15 mouse cellular contexts compared by ENCODE assay signal in the genomic region with DNA sequence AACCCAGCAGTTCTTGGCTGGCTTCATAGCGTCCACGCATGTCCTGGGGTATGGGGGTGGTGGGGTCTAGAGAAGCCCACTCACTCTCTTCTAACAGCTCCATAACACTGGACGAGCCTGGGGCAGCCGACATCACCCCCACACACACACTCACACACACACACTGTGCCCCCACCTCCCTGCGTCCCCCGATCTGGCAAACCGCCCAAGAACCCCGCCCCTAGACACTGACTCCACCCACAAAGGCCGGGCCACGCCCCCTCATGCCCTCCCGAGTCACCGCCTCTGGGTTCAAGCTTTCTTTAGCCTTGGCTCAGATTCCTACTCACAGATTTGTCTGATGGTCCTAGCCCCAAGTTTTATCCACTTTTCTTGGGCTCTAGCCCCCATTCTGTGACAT. TPM values are rescaled to one million over a fixed set of nuclear protein-coding genes. Genes with fewer than 3 reads are reported as not detected.
DNase-seq lines count a peak whose midpoint lies in the region; ATAC-seq and TF ChIP-seq lines count a peak whose summit lies in the region.
"Had no signal": no experiment of that assay in that cellular context is flagged by ENCODE, and none has a peak within 500 bp of the region (broad histone marks: within the 10 kb centered on the region; RNA-seq: fewer than 3 reads in every experiment).

No protein-coding gene starts in this region.

- H3K36me3 ChIP-seq in intestine, embryonic 15.5 days = peaks cover 4% of the 10 kb centered on the region
- H3K36me3 ChIP-seq in intestine, postnatal 0 days (ENCODE audit: control insufficient read depth, insufficient read depth) = no peaks in the 10 kb centered on the region; the same call in 1 of the 2 replicates
- H3K36me3 ChIP-seq in lung, postnatal 0 days (ENCODE audit: insufficient read depth, low read length) = 0 out of 2 replicates have a peak, but pooled peaks cover 4% of the 10 kb centered on the region
- no peaks in the 10 kb centered on the region for H3K36me3 ChIP-seq in testis, adult 2 months (ENCODE audit: control insufficient read depth, insufficient read depth, low read length)

- 0 out of 2 replicates have a peak overlapping the region, but pooled peaks have one; percentile 17 for H3K4me2 ChIP-seq in intestine, embryonic 15.5 days (replicated peaks)
- H3K4me2 ChIP-seq in intestine, postnatal 0 days (replicated peaks; ENCODE audit: low read depth) = no peak overlapping the region
- H3K4me2 ChIP-seq in lung, postnatal 0 days (replicated peaks; ENCODE audit: low read depth, low read length) = no peak overlapping the region
- H3K4me2 ChIP-seq: hindbrain, embryonic 15.5 days; midbrain, embryonic 12.5 days; neural tube, embryonic 12.5 days had no signal

- DNase-seq in lung, postnatal 0 days (ENCODE audit: low spot score) = no peak
- DNase-seq in lung, postnatal 36 days = no peak
- DNase-seq in adrenal gland, postnatal 25 days = peak; percentile 63
- no peak for DNase-seq in gastrocnemius, postnatal 25 days

- no peak; the same call in 1 of the 2 replicates for ATAC-seq in intestine, embryonic 15.5 days
- no peak for ATAC-seq in intestine, postnatal 0 days
- ATAC-seq in lung, postnatal 0 days = peak; percentile 7; the same call in 1 of the 2 replicates

- no peak for TF ChIP-seq CTCF in intestine, postnatal 0 days (IDR thresholded peaks at IDR 0.05; ENCODE audit: low read depth)
- TF ChIP-seq CTCF in lung, postnatal 0 days (IDR thresholded peaks at IDR 0.05) = no peak
- TF ChIP-seq CTCF in testis, adult 2 months (IDR thresholded peaks at IDR 0.05; ENCODE audit: control insufficient read depth, insufficient read depth, insufficient replicate concordance, low read depth, low read length) = no peak

- 42% methylated on average over 12 of the region's 12 CpGs for WGBS in intestine, embryonic 15.5 days
- WGBS in intestine, postnatal 0 days = 51% methylated on average over 12 of the region's 12 CpGs
- 36% methylated on average over 12 of the region's 12 CpGs for WGBS in lung, postnatal 0 days

- no peak overlapping the region for H3K4me3 ChIP-seq in intestine, embryonic 15.5 days (replicated peaks)
- H3K4me3 ChIP-seq in intestine, postnatal 0 days (ENCODE audit: low read depth, low read length) = no peak overlapping the region
- no peak overlapping the region for H3K4me3 ChIP-seq in lung, postnatal 0 days (ENCODE audit: low read depth, low read length)
- peak overlapping the region; percentile 83 for H3K4me3 ChIP-seq in testis, adult 2 months (ENCODE audit: control insufficient read depth, low read depth, low read length)
- H3K4me3 ChIP-seq: hindbrain, embryonic 15.5 days; layer of hippocampus, adult 2 months; midbrain, embryonic 12.5 days; neural tube, embryonic 12.5 days had no signal

- TF ChIP-seq POLR2A in testis, adult 2 months (IDR thresholded peaks at IDR 0.05; ENCODE audit: control insufficient read depth, low read depth, low read length) = no peak

- H3K9me3 ChIP-seq in intestine, embryonic 15.5 days = no peaks in the 10 kb centered on the region
- H3K9me3 ChIP-seq in intestine, postnatal 0 days (ENCODE audit: control insufficient read depth) = no peaks in the 10 kb centered on the region
- H3K9me3 ChIP-seq in lung, postnatal 0 days (ENCODE audit: low read length) = no peaks in the 10 kb centered on the region
- H3K9me3 ChIP-seq: hindbrain, embryonic 15.5 days; midbrain, embryonic 12.5 days; neural tube, embryonic 12.5 days had no signal

- H3K27ac ChIP-seq in intestine, embryonic 15.5 days = no peak overlapping the region
- no peak overlapping the region for H3K27ac ChIP-seq in intestine, postnatal 0 days (ENCODE audit: low read depth, low read length)
- H3K27ac ChIP-seq in lung, postnatal 0 days (ENCODE audit: low read length) = no peak overlapping the region
- peak overlapping the region; percentile 63 for H3K27ac ChIP-seq in testis, adult 2 months (ENCODE audit: control insufficient read depth, insufficient read depth, low read depth, low read length)
- H3K27ac ChIP-seq: hindbrain, embryonic 15.5 days; layer of hippocampus, adult 2 months; midbrain, embryonic 12.5 days; neural tube, embryonic 12.5 days had no signal

- H3K27me3 ChIP-seq in intestine, embryonic 15.5 days (replicated peaks) = no peaks in the 10 kb centered on the region
- H3K27me3 ChIP-seq in intestine, postnatal 0 days (replicated peaks; ENCODE audit: control insufficient read depth, insufficient read depth, low read length) = no peaks in the 10 kb centered on the region
- H3K27me3 ChIP-seq in lung, postnatal 0 days (replicated peaks; ENCODE audit: insufficient read depth, low read length) = no peaks in the 10 kb centered on the region
- H3K27me3 ChIP-seq in testis, adult 2 months (ENCODE audit: control insufficient read depth, insufficient read depth, low read length) = no peaks in the 10 kb centered on the region
- H3K27me3 ChIP-seq: CH12.LX; hindbrain, embryonic 15.5 days; midbrain, embryonic 12.5 days; neural tube, embryonic 12.5 days had no signal

- TF ChIP-seq EP300 in lung, postnatal 0 days (IDR thresholded peaks at IDR 0.05) = no peak

- 0 out of 2 replicates have a peak, but pooled peaks cover 2% of the 10 kb centered on the region for H3K4me1 ChIP-seq in intestine, embryonic 15.5 days (replicated peaks)
- no peaks in the 10 kb centered on the region for H3K4me1 ChIP-seq in intestine, postnatal 0 days (replicated peaks; ENCODE audit: control insufficient read depth, insufficient read depth, low read length)
- H3K4me1 ChIP-seq in lung, postnatal 0 days (ENCODE audit: insufficient read depth, low read depth, low read length) = no peaks in the 10 kb centered on the region
- peaks cover 10% of the 10 kb centered on the region; the same call in 1 of the 2 replicates for H3K4me1 ChIP-seq in testis, adult 2 months (ENCODE audit: control insufficient read depth, insufficient read depth, low read length)

- H3K9ac ChIP-seq in intestine, embryonic 15.5 days = no peak overlapping the region
- no peak overlapping the region for H3K9ac ChIP-seq in intestine, postnatal 0 days (ENCODE audit: low read depth, low read length)
- no peak overlapping the region for H3K9ac ChIP-seq in lung, postnatal 0 days (replicated peaks; ENCODE audit: low read depth)
- H3K9ac ChIP-seq: hindbrain, embryonic 15.5 days; midbrain, embryonic 12.5 days; neural tube, embryonic 12.5 days had no signal

RNA-seq across cellular contexts. Expression of gene Crocc, which starts 19.2 kb away (rescaled TPM):
- 4.0 and 4.7 TPM in 2 replicates for polyA plus RNA-seq in intestine, embryonic 15.5 days (2015; fragmentation: Nextera tagmentation; extraction: Ambion mirVana)
- polyA plus RNA-seq in intestine, postnatal 0 days (2015; fragmentation: Nextera tagmentation; extraction: Ambion mirVana) = 1.3 and 1.5 TPM in 2 replicates
- polyA plus RNA-seq in lung, postnatal 0 days (2015; fragmentation: Nextera tagmentation; extraction: Ambion mirVana) = 2.3 and 2.9 TPM in 2 replicates
- 10.2 and 16.1 TPM in 2 replicates for total RNA-seq in adrenal gland, postnatal 25 days (2021)
- 12.5 and 15.8 TPM in 2 replicates for polyA plus RNA-seq in testis, adult 2 months (2012; rRNA removed)
- 1 to 10 TPM; 1.8 to 2.4 TPM for total RNA-seq in gastrocnemius, postnatal 25 days (2021)

RNA-seq across cellular contexts. Expression of gene Mfap2, which starts 30.9 kb away (rescaled TPM):
- 329 and 347 TPM in 2 replicates for polyA plus RNA-seq in intestine, embryonic 15.5 days (2015; fragmentation: Nextera tagmentation; extraction: Ambion mirVana)
- polyA plus RNA-seq in intestine, postnatal 0 days (2015; fragmentation: Nextera tagmentation; extraction: Ambion mirVana) = 117 and 138 TPM in 2 replicates
- 398 and 422 TPM in 2 replicates for polyA plus RNA-seq in lung, postnatal 0 days (2015; fragmentation: Nextera tagmentation; extraction: Ambion mirVana)
- 10.7 and 11.1 TPM in 2 replicates for total RNA-seq in adrenal gland, postnatal 25 days (2021)
- 2.3 and 4.7 TPM in 2 replicates for polyA plus RNA-seq in testis, adult 2 months (2012; rRNA removed)
- 10 to 100 TPM; 11.9 to 13.3 TPM for total RNA-seq in gastrocnemius, postnatal 25 days (2021)
- total RNA-seq: CH12.LX had no signal

RNA-seq across cellular contexts. Expression of gene Necap2, which starts 37.0 kb away (rescaled TPM):
- 66.6 and 70.2 TPM in 2 replicates for polyA plus RNA-seq in intestine, embryonic 15.5 days (2015; fragmentation: Nextera tagmentation; extraction: Ambion mirVana)
- polyA plus RNA-seq in intestine, postnatal 0 days (2015; fragmentation: Nextera tagmentation; extraction: Ambion mirVana) = 103 TPM in 2 replicates
- 102 and 110 TPM in 2 replicates for polyA plus RNA-seq in lung, postnatal 0 days (2015; fragmentation: Nextera tagmentation; extraction: Ambion mirVana)
- 56.2 and 67.2 TPM in 2 replicates for total RNA-seq in adrenal gland, postnatal 25 days (2021)
- 27.3 and 30.1 TPM in 2 replicates for polyA plus RNA-seq in testis, adult 2 months (2012; rRNA removed)
- total RNA-seq in gastrocnemius, postnatal 25 days (2021) = 10 to 100 TPM; 12.6 to 14.5 TPM

RNA-seq across cellular contexts. Expression of gene Spata21, which starts 47.0 kb away (rescaled TPM):
- polyA plus RNA-seq in intestine, embryonic 15.5 days (2015; fragmentation: Nextera tagmentation; extraction: Ambion mirVana) = not detected in 2 replicates
- 0.12 and 0.33 TPM in 2 replicates for polyA plus RNA-seq in intestine, postnatal 0 days (2015; fragmentation: Nextera tagmentation; extraction: Ambion mirVana)
- polyA plus RNA-seq in lung, postnatal 0 days (2015; fragmentation: Nextera tagmentation; extraction: Ambion mirVana) = 0.13 and 0.27 TPM in 2 replicates
- total RNA-seq in adrenal gland, postnatal 25 days (2021) = not detected in 2 replicates
- 518 and 561 TPM in 2 replicates for polyA plus RNA-seq in testis, adult 2 months (2012; rRNA removed)
- total RNA-seq in gastrocnemius, postnatal 25 days (2021) = not detected
- total RNA-seq: CH12.LX; gastrocnemius, adult 18-20 months; layer of hippocampus, adult 2 months had no signal
- polyA plus RNA-seq: embryonic facial prominence, embryonic 11.5 days; liver, embryonic 16.5 days had no signal

RNA-seq across cellular contexts. Expression of gene Atp13a2, which starts 54.4 kb away (rescaled TPM):
- polyA plus RNA-seq in intestine, embryonic 15.5 days (2015; fragmentation: Nextera tagmentation; extraction: Ambion mirVana) = 29.8 and 35.7 TPM in 2 replicates
- 10.9 and 11.7 TPM in 2 replicates for polyA plus RNA-seq in intestine, postnatal 0 days (2015; fragmentation: Nextera tagmentation; extraction: Ambion mirVana)
- 34.2 and 34.4 TPM in 2 replicates for polyA plus RNA-seq in lung, postnatal 0 days (2015; fragmentation: Nextera tagmentation; extraction: Ambion mirVana)
- 35.9 and 53.3 TPM in 2 replicates for total RNA-seq in adrenal gland, postnatal 25 days (2021)
- 40.8 and 41.6 TPM in 2 replicates for polyA plus RNA-seq in testis, adult 2 months (2012; rRNA removed)
- 10 to 100 TPM; 16.4 to 18.2 TPM for total RNA-seq in gastrocnemius, postnatal 25 days (2021)

Comparison
In these comparisons a context has a peak if more than half of its experiments do, and no peak if none do; other contexts are left out.
1. RNA of gene Mfap2, which starts 30.9 kb away (polyA plus RNA-seq): 398 to 422 TPM in lung, postnatal 0 days, 329 to 347 TPM in intestine, embryonic 15.5 days and 117 to 138 TPM in intestine, postnatal 0 days; 2.3 to 4.7 TPM in testis, adult 2 months; every median in the first group is over 10 times any median in the second.